Mouse (Mus musculus) brain, embryonic 18.5 days (tissue): ENCODE results near the gene Gpr142.

ENCODE experiments used
- DNase-seq: peaks from one replicate; pipeline ENCODE4 v3.0.0-alpha.2; 2012; ENCODE audit warnings: low read depth, low spot score

Gene Gpr142

GRCm38 (mm10) chr11:114801906-114802305, 3.2 kb downstream of the Gpr142 start:
- DNase-seq = no peak

- no peak for DNase-seq
Observed at GRCm38 (mm10) chr11:114802540-114803267, 4.0 kb downstream of the Gpr142 start.

GRCm38 (mm10) chr11:114803990-114804389, 5.3 kb downstream of the Gpr142 start:
- DNase-seq = no peak

GRCm38 (mm10) chr11:114807025-114807424, 8.3 kb downstream of the Gpr142 start:
- DNase-seq = no peak

GRCm38 (mm10) chr11:114807686-114808427, 9.1 kb downstream of the Gpr142 start:
- no peak for DNase-seq

GRCm38 (mm10) chr11:114809371-114809770, 10.6 kb downstream of the Gpr142 start:
- DNase-seq = no peak

GRCm38 (mm10) chr11:114810344-114810743, 11.6 kb downstream of the Gpr142 start:
- no peak for DNase-seq

- no peak for DNase-seq
Observed at GRCm38 (mm10) chr11:114812731-114813240, 14.1 kb downstream of the Gpr142 start.

- DNase-seq = no peak
Observed at GRCm38 (mm10) chr11:114814873-114815592, 16.3 kb downstream of the Gpr142 start.

- no peak for DNase-seq
Observed at GRCm38 (mm10) chr11:114816934-114817333, 18.2 kb downstream of the Gpr142 start.

GRCm38 (mm10) chr11:114818185-114818584, 19.5 kb downstream of the Gpr142 start:
- DNase-seq = no peak

GRCm38 (mm10) chr11:114819110-114819509, 20.4 kb downstream of the Gpr142 start:
- no peak for DNase-seq

- DNase-seq = no peak
Observed at GRCm38 (mm10) chr11:114820444-114820843, 21.7 kb downstream of the Gpr142 start.

GRCm38 (mm10) chr11:114821325-114821724, 22.6 kb downstream of the Gpr142 start:
- no peak for DNase-seq

- DNase-seq = peak; percentile 36
Observed at GRCm38 (mm10) chr11:114822727-114823126, 24.0 kb downstream of the Gpr142 start.

GRCm38 (mm10) chr11:114823199-114823725, 24.5 kb downstream of the Gpr142 start:
- no peak for DNase-seq

GRCm38 (mm10) chr11:114826686-114827085, 28.0 kb downstream of the Gpr142 start:
- DNase-seq = no peak

GRCm38 (mm10) chr11:114829499-114830432, 31.0 kb downstream of the Gpr142 start:
- no peak for DNase-seq

GRCm38 (mm10) chr11:114830433-114830773, 31.7 kb downstream of the Gpr142 start:
- no peak for DNase-seq

GRCm38 (mm10) chr11:114833166-114833565, 34.4 kb downstream of the Gpr142 start:
- no peak for DNase-seq
